21 mouse cellular contexts compared by ENCODE assay signal in the genomic region with DNA sequence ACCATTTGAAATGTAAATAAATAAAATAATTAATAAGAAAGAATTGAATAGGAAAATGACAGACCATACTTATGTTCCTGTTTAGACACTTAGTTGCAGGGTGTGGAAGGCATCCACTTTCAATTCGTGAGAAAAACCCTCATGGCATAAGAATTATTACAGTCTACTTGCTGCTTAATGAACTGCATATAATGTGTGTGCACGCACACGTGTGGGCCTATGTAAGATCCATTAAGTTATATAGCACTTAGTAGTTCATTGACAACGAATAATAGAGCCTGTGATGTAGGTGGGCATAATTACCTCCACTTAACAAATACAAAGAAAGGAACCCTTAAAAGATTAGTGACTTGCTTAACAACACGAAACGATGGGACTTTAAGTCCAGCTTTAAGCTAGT.
"Had no signal": no experiment of that assay in that cellular context is flagged by ENCODE, and none has a peak within 500 bp of the region (broad histone marks: within the 10 kb centered on the region; RNA-seq: fewer than 3 reads in every experiment).

No protein-coding gene starts in this region.

- H3K4me1 ChIP-seq: liver, embryonic 13.5 days; liver, embryonic 15.5 days; lung, embryonic 15.5 days; megakaryocyte, embryonic 14.5 days; midbrain, embryonic 13.5 days; midbrain, embryonic 15.5 days had no signal

- H3K9ac ChIP-seq: liver, embryonic 13.5 days; liver, embryonic 15.5 days; liver, postnatal 0 days; lung, embryonic 15.5 days; midbrain, embryonic 13.5 days; midbrain, embryonic 15.5 days had no signal

- ATAC-seq: liver, postnatal 0 days; lung, postnatal 0 days; midbrain, embryonic 13.5 days; midbrain, embryonic 15.5 days had no signal

- H3K4me3 ChIP-seq: liver, embryonic 13.5 days; liver, embryonic 15.5 days; lung, embryonic 15.5 days; megakaryocyte, embryonic 14.5 days; midbrain, embryonic 13.5 days; midbrain, embryonic 15.5 days had no signal

- H3K9me3 ChIP-seq: liver, embryonic 13.5 days; liver, embryonic 15.5 days; lung, embryonic 15.5 days; megakaryocyte, embryonic 14.5 days; midbrain, embryonic 13.5 days; midbrain, embryonic 15.5 days had no signal

- H3K27ac ChIP-seq: liver, embryonic 13.5 days; liver, embryonic 15.5 days; lung, embryonic 15.5 days; macrophage; midbrain, embryonic 13.5 days; midbrain, embryonic 15.5 days had no signal

- H3K4me2 ChIP-seq: liver, embryonic 13.5 days; liver, embryonic 15.5 days; lung, embryonic 15.5 days; midbrain, embryonic 11.5 days; midbrain, embryonic 13.5 days; midbrain, embryonic 15.5 days had no signal

- H3K27me3 ChIP-seq: liver, embryonic 13.5 days; liver, embryonic 15.5 days; lung, embryonic 15.5 days; megakaryocyte, embryonic 14.5 days; midbrain, embryonic 13.5 days; midbrain, embryonic 15.5 days had no signal

- H3K36me3 ChIP-seq: liver, embryonic 13.5 days; liver, embryonic 15.5 days; lung, embryonic 15.5 days; midbrain, embryonic 13.5 days; midbrain, embryonic 15.5 days had no signal

- DNase-seq: liver, embryonic 13.5 days; liver, postnatal 0 days; lung, adult 2 months; lung, postnatal 14 days; lung, postnatal 36 days; retina, postnatal 1 day; right cerebral cortex, adult 18-20 months; right cerebral cortex, postnatal 25 days; right cerebral cortex, postnatal 4 days; spleen, adult 18-20 months; thymus, adult 18-20 months; thymus, postnatal 14 days; thymus, postnatal 36 days had no signal
